Mouse (Mus musculus): ENCODE measurements around the gene Nle1.

GRCm38 (mm10) chr11:82950736-82951481, 42.7 kb upstream of the Nle1 start, which contains the start of gene Slfn5:
- no peak for TF ChIP-seq CTCF (IDR thresholded peaks at IDR 0.05; ENCODE audit: borderline replicate concordance, control insufficient read depth, extremely low read depth, insufficient read depth, low read length, poor library complexity)
- no peak for TF ChIP-seq POLR2A (IDR thresholded peaks at IDR 0.05; ENCODE audit: control insufficient read depth, extremely low read depth, insufficient read depth, low read length, poor library complexity)
